Mouse (Mus musculus): ENCODE measurements at regions not wholly inside any gene's neighbourhood (a gene's known extent, or its start where the extent isn't known, plus 50 kb on each side); places are given as distances from the start of the nearest gene placed in this dataset.

- no peak for DNase-seq (ENCODE audit: low spot score in 2 of 2)
Observed at GRCm38 (mm10) chr3:149379249-149379865, 389.0 kb upstream of the Adgrl2 start.

GRCm38 (mm10) chr3:149371439-149371838 lies 381.1 kb upstream of the Adgrl2 start:
- DNase-seq (ENCODE audit: low spot score in 2 of 2), result no peak

- DNase-seq (ENCODE audit: low spot score in 2 of 2), result no peak
Observed at GRCm38 (mm10) chr3:149370517-149371227, 380.3 kb upstream of the Adgrl2 start.

GRCm38 (mm10) chr3:149367888-149368287 lies 377.5 kb upstream of the Adgrl2 start:
- DNase-seq (ENCODE audit: low spot score in 2 of 2), result no peak

GRCm38 (mm10) chr3:149360164-149360563 lies 369.8 kb upstream of the Adgrl2 start:
- no peak for DNase-seq (ENCODE audit: low spot score in 2 of 2)

GRCm38 (mm10) chr3:149358570-149359193 lies 368.3 kb upstream of the Adgrl2 start:
- no peak for DNase-seq (ENCODE audit: low spot score in 2 of 2)

GRCm38 (mm10) chr3:149357903-149358569 lies 367.7 kb upstream of the Adgrl2 start:
- no peak for DNase-seq (ENCODE audit: low spot score in 2 of 2)

- no peak for DNase-seq (ENCODE audit: low spot score in 2 of 2)
Observed at GRCm38 (mm10) chr3:149357121-149357520, 366.8 kb upstream of the Adgrl2 start.

- no peak for DNase-seq (ENCODE audit: low spot score in 2 of 2)
Observed at GRCm38 (mm10) chr3:149355362-149355761, 365.0 kb upstream of the Adgrl2 start.

- no peak for DNase-seq (ENCODE audit: low spot score in 2 of 2)
Observed at GRCm38 (mm10) chr3:149353958-149354357, 363.6 kb upstream of the Adgrl2 start.

GRCm38 (mm10) chr3:149352546-149352945 lies 362.2 kb upstream of the Adgrl2 start:
- DNase-seq (ENCODE audit: low spot score in 2 of 2), result no peak

- DNase-seq (ENCODE audit: low spot score in 2 of 2), result no peak
Observed at GRCm38 (mm10) chr3:149349731-149350130, 359.4 kb upstream of the Adgrl2 start.

GRCm38 (mm10) chr3:149349211-149349697 lies 358.9 kb upstream of the Adgrl2 start:
- peak in 1 of 2 experiments; percentile 23 for DNase-seq (ENCODE audit: low spot score in 2 of 2)

- no peak for DNase-seq (ENCODE audit: low spot score in 2 of 2)
Observed at GRCm38 (mm10) chr3:149348459-149348971, 358.2 kb upstream of the Adgrl2 start.

- DNase-seq (ENCODE audit: low spot score in 2 of 2), result no peak
Observed at GRCm38 (mm10) chr3:149347241-149347992, 357.1 kb upstream of the Adgrl2 start.

- DNase-seq (ENCODE audit: low spot score in 2 of 2), result peak in 1 of 2 experiments; percentile 59
Observed at GRCm38 (mm10) chr3:149342511-149342910, 352.2 kb upstream of the Adgrl2 start.

GRCm38 (mm10) chr3:149339374-149339753 lies 349.0 kb upstream of the Adgrl2 start:
- no peak for DNase-seq (ENCODE audit: low spot score in 2 of 2)

GRCm38 (mm10) chr3:149338684-149339373 lies 348.5 kb upstream of the Adgrl2 start:
- no peak for DNase-seq (ENCODE audit: low spot score in 2 of 2)

- DNase-seq (ENCODE audit: low spot score in 2 of 2), result no peak
Observed at GRCm38 (mm10) chr3:149335259-149335658, 344.9 kb upstream of the Adgrl2 start.

- DNase-seq (ENCODE audit: low spot score in 2 of 2), result no peak
Observed at GRCm38 (mm10) chr3:149333607-149334006, 343.3 kb upstream of the Adgrl2 start.

Measured in layer of hippocampus, adult 18-20 months (tissue).